In the genomic region with DNA sequence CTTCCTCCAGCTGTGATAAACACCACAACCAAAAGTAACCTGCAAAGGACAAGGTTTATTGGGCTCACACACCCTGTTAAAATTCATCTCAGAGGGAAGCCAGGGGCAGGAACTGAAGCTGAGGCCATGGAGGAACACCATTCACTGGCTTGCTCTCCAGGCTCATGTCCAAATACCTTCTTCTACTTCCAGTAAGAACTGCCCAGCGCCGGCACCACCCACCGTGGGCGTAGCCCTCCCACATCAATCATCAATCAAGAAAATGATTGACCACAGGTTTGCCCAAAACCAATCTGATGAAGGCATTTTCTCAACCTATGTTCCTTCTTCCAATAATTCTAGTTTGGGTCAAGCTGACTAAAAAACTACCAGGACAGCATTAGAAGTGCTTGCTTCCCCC, we compare ENCODE assay signal across 32 mouse cellular contexts. TPM values are rescaled to one million over a fixed set of nuclear protein-coding genes. Genes with fewer than 3 reads are reported as not detected.
DNase-seq lines count a peak whose midpoint lies in the region; ATAC-seq and TF ChIP-seq lines count a peak whose summit lies in the region.
"Had no signal": no experiment of that assay in that cellular context is flagged by ENCODE, and none has a peak within 500 bp of the region (broad histone marks: within the 10 kb centered on the region; RNA-seq: fewer than 3 reads in every experiment).

No protein-coding gene starts in this region.

- 53% methylated on average over 4 of the region's 4 CpGs for WGBS in kidney, adult 2 months
- WGBS in kidney, embryonic 16.5 days: 69% methylated on average over 4 of the region's 4 CpGs
- WGBS in stomach, postnatal 0 days: 69% methylated on average over 4 of the region's 4 CpGs
- WGBS in heart, embryonic 11.5 days (ENCODE audit: insufficient replicate concordance): 75% methylated on average over 4 of the region's 4 CpGs

- no peaks in the 10 kb centered on the region for H3K27me3 ChIP-seq in kidney, adult 2 months (replicated peaks; ENCODE audit: control insufficient read depth, insufficient read depth, low read length)
- H3K27me3 ChIP-seq in kidney, embryonic 16.5 days (ENCODE audit: insufficient read depth, low read length): no peaks in the 10 kb centered on the region
- H3K27me3 ChIP-seq in stomach, postnatal 0 days (ENCODE audit: control insufficient read depth, insufficient read depth, low read length): no peaks in the 10 kb centered on the region
- H3K27me3 ChIP-seq in heart, embryonic 11.5 days (ENCODE audit: control insufficient read depth, insufficient read depth, low read length): no peaks in the 10 kb centered on the region
- H3K27me3 ChIP-seq: hindbrain, embryonic 12.5 days; intestine, embryonic 15.5 days; limb, embryonic 15.5 days had no signal

- no peak overlapping the region for H3K4me2 ChIP-seq in kidney, embryonic 16.5 days (replicated peaks; ENCODE audit: low read depth, low read length)
- no peak overlapping the region for H3K4me2 ChIP-seq in stomach, postnatal 0 days (replicated peaks; ENCODE audit: low read depth)
- no peak overlapping the region for H3K4me2 ChIP-seq in heart, embryonic 11.5 days
- H3K4me2 ChIP-seq: forebrain, embryonic 12.5 days; hindbrain, embryonic 12.5 days; intestine, embryonic 15.5 days; limb, embryonic 15.5 days; lung, embryonic 14.5 days had no signal

- no peak overlapping the region for H3K27ac ChIP-seq in kidney, adult 2 months (ENCODE audit: insufficient read depth, low read depth, low read length)
- no peak overlapping the region for H3K27ac ChIP-seq in kidney, embryonic 16.5 days (ENCODE audit: low read length)
- H3K27ac ChIP-seq in stomach, postnatal 0 days (replicated peaks): no peak overlapping the region
- H3K27ac ChIP-seq in heart, embryonic 11.5 days (ENCODE audit: low read depth, low read length): no peak overlapping the region
- H3K27ac ChIP-seq: forebrain, embryonic 12.5 days; heart, embryonic 10.5 days; hindbrain, embryonic 12.5 days; hindbrain, postnatal 0 days; intestine, embryonic 15.5 days; limb, embryonic 10.5 days; limb, embryonic 15.5 days had no signal

- no peak overlapping the region for H3K9ac ChIP-seq in kidney, embryonic 16.5 days (replicated peaks; ENCODE audit: low read length)
- H3K9ac ChIP-seq in stomach, postnatal 0 days (ENCODE audit: low read length): no peak overlapping the region
- no peak overlapping the region for H3K9ac ChIP-seq in heart, embryonic 11.5 days (ENCODE audit: low read depth, low read length)
- H3K9ac ChIP-seq: forebrain, embryonic 12.5 days; forebrain, postnatal 0 days; hindbrain, embryonic 12.5 days; intestine, embryonic 15.5 days; limb, embryonic 15.5 days; lung, embryonic 14.5 days had no signal

- intact Hi-C loops in gastrocnemius, postnatal 36 days (cut with DNase I): no loop called here

- no peak for TF ChIP-seq CTCF in kidney, adult 2 months (conservative IDR thresholded peaks at IDR 0.05; ENCODE audit: insufficient read depth, insufficient read length, low read depth, low read length)
- TF ChIP-seq CTCF in stomach, postnatal 0 days (IDR thresholded peaks at IDR 0.05; ENCODE audit: low read depth): no peak

- no peak for ATAC-seq in kidney, embryonic 16.5 days (ENCODE audit: low FRiP score, low TSS enrichment)
- no peak for ATAC-seq in stomach, postnatal 0 days (ENCODE audit: low FRiP score, low TSS enrichment)
- no peak for ATAC-seq in heart, embryonic 11.5 days (replicated peaks; ENCODE audit: insufficient number of reproducible peaks, low FRiP score, low TSS enrichment)
- ATAC-seq: activated CD4-positive, CD25-positive, alpha-beta regulatory T cell, adult 4 months; forebrain, postnatal 0 days; hindbrain, postnatal 0 days; intestine, embryonic 15.5 days had no signal

- TF ChIP-seq EP300 in stomach, postnatal 0 days (optimal IDR thresholded peaks at IDR 0.05): no peak

- no peaks in the 10 kb centered on the region for H3K36me3 ChIP-seq in kidney, adult 2 months (ENCODE audit: control insufficient read depth, insufficient read depth, low read length)
- no peaks in the 10 kb centered on the region for H3K36me3 ChIP-seq in kidney, embryonic 16.5 days (ENCODE audit: insufficient read depth, low read length)
- H3K36me3 ChIP-seq in stomach, postnatal 0 days (ENCODE audit: control insufficient read depth, insufficient read depth, low read length): no peaks in the 10 kb centered on the region
- no peaks in the 10 kb centered on the region for H3K36me3 ChIP-seq in heart, embryonic 11.5 days (ENCODE audit: control insufficient read depth, insufficient read depth, low read length)
- H3K36me3 ChIP-seq: forebrain, embryonic 12.5 days; heart, embryonic 10.5 days; hindbrain, embryonic 12.5 days; intestine, embryonic 15.5 days; limb, embryonic 10.5 days; limb, embryonic 15.5 days had no signal

- DNase-seq in kidney, adult 2 months: peak; percentile 66
- peak; percentile 45 for DNase-seq in NIH3T3 (ENCODE audit: low read depth)
- peak; percentile 76 for DNase-seq in kidney, adult 9 months
- DNase-seq in stomach, postnatal 0 days (ENCODE audit: low spot score): peak; percentile 19
- no peak for DNase-seq in gastrocnemius, postnatal 36 days
- DNase-seq: adrenal gland, adult 2 months; adrenal gland, postnatal 36 days; cerebellum, adult 18-20 months; cerebellum, postnatal 10 days; forebrain, postnatal 0 days; heart, adult 11 months; heart, postnatal 36 days; layer of hippocampus, postnatal 36 days; lung, embryonic 14.5 days; lung, postnatal 14 days; midbrain, embryonic 14.5 days; retina, postnatal 1 day; right cerebral cortex, postnatal 14 days; thymus, adult 2 months; thymus, postnatal 36 days had no signal

- H3K4me1 ChIP-seq in kidney, adult 2 months (ENCODE audit: control insufficient read depth, insufficient read depth, low read length): no peaks in the 10 kb centered on the region
- peaks cover 32% of the 10 kb centered on the region for H3K4me1 ChIP-seq in kidney, embryonic 16.5 days (ENCODE audit: insufficient read depth, low read length)
- peaks cover 2% of the 10 kb centered on the region; the same call in 1 of the 2 replicates for H3K4me1 ChIP-seq in stomach, postnatal 0 days (replicated peaks; ENCODE audit: control insufficient read depth, insufficient read depth)
- H3K4me1 ChIP-seq in heart, embryonic 11.5 days (ENCODE audit: control insufficient read depth, insufficient read depth, low read length): peaks cover 8% of the 10 kb centered on the region
- H3K4me1 ChIP-seq: limb, embryonic 15.5 days had no signal

- H3K4me3 ChIP-seq in kidney, adult 2 months (ENCODE audit: insufficient read depth, low read depth, low read length): no peak overlapping the region
- H3K4me3 ChIP-seq in kidney, embryonic 16.5 days (ENCODE audit: low read length): no peak overlapping the region
- H3K4me3 ChIP-seq in stomach, postnatal 0 days (ENCODE audit: low read depth, low read length): no peak overlapping the region
- H3K4me3 ChIP-seq in heart, embryonic 11.5 days (ENCODE audit: low read depth, low read length): no peak overlapping the region
- H3K4me3 ChIP-seq: erythroblast, embryonic 14.5 days; forebrain, embryonic 12.5 days; heart, embryonic 10.5 days; hindbrain, embryonic 12.5 days; intestine, embryonic 15.5 days; limb, embryonic 10.5 days; limb, embryonic 15.5 days had no signal

- no peak for TF ChIP-seq POLR2A in kidney, adult 2 months (IDR thresholded peaks at IDR 0.05; ENCODE audit: low read depth, low read length)

- no peaks in the 10 kb centered on the region for H3K9me3 ChIP-seq in kidney, embryonic 16.5 days (ENCODE audit: low read length)
- H3K9me3 ChIP-seq in stomach, postnatal 0 days (ENCODE audit: control insufficient read depth, low read length): no peaks in the 10 kb centered on the region
- no peaks in the 10 kb centered on the region for H3K9me3 ChIP-seq in heart, embryonic 11.5 days (replicated peaks; ENCODE audit: control insufficient read depth, low read length)
- H3K9me3 ChIP-seq: forebrain, embryonic 12.5 days; heart, embryonic 10.5 days; hindbrain, embryonic 12.5 days; intestine, embryonic 15.5 days; limb, embryonic 10.5 days; limb, embryonic 15.5 days had no signal

RNA-seq across cellular contexts. Expression of a gene that starts 16.9 kb away (rescaled TPM):
- polyA plus RNA-seq in kidney, adult 2 months (2012; rRNA removed): 6.8 and 8.4 TPM in 2 replicates
- 66.9 and 75.0 TPM in 2 replicates for polyA plus RNA-seq in kidney, embryonic 16.5 days (2015; fragmentation: Nextera tagmentation; extraction: Ambion mirVana)
- 7.7 and 9.1 TPM in 2 replicates for polyA plus RNA-seq in stomach, postnatal 0 days (2015; fragmentation: Nextera tagmentation; extraction: Ambion mirVana)
- polyA plus RNA-seq in heart, embryonic 11.5 days (2014; fragmentation: Nextera tagmentation; extraction: Ambion mirVana): 3.8 and 4.3 TPM in 2 replicates
- 1 to 10 TPM; 2.3 to 2.9 TPM for total RNA-seq in gastrocnemius, postnatal 36 days (2021)
- total RNA-seq: monocyte, adult 5-6 weeks had no signal
- polyA plus RNA-seq: erythroblast, embryonic 14.5 days had no signal

Comparison
In these comparisons a context has a peak if more than half of its experiments do, and no peak if none do; other contexts are left out.
1. DNase-seq: peak in kidney, adult 2 months (single experiment), NIH3T3 (single experiment), kidney, adult 9 months (single experiment) and stomach, postnatal 0 days (single experiment); none in gastrocnemius, postnatal 36 days (0 of 2).